Mouse (Mus musculus) cerebellum, adult 18-20 months (tissue): ENCODE measurements around the gene Phgr1.
A peak's percentile ranks its signal among the peaks of the same experiment; 100 is the strongest.

ENCODE experiments used
- DNase-seq, 2 experiments: peaks; one replicate each; pipeline ENCODE4 v3.0.0; 2021

Gene Phgr1

DNA sequence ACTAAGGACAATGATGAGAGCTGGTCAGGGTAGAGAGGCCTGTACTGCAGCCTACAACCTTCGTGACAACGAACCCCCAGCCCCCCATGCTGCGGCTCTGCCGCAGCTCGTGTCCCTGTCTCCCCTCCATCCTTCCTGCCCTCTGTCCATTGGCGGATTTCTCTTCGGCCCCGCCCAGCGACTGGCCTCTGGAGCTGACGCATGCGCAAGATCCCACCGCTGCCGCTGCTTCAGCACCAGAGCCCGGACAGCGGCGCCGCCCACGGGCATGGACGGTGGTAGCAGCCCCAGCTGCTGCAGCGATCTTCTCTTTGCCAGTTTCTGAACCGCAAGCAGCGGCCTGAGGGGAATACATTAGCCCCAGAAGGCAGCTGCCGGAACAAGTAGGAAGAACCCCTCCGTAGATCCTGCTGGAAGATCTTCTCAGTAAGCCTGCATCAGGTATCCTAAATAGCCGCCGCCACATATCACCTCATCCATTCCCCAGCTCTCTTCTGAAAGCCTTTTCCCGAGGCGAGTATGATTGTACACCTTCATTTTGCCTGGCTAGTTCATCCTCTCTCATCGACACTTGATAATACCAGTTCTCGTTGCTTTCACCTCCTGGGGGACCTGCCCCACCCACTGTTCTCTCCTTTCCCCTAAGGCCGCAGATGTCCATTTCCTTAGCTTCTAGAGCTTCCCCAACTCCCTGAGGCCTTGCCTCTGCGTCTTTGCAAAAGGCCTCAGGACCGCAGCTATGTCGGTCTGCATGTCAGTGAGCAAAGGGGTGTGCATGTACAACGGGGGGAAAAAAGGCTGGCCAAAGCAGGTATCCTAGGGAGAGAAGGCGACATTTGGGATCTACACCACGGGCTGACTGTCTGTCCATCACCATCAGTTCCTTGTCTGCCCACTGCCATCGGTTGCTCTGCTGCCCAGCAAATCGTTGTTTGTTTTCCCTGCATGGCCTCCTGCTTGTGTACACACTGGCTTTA, 7.2 kb downstream of the Phgr1 start, which contains the start of gene Disp2:
Gene Disp2 (plus strand): TSS at position 216 of the 977 bp plus-strand sequence.
- DNase-seq, result peak; percentile 95 to 97

- DNase-seq, result no peak
These were observed 8.5 kb downstream of the Phgr1 start for GRCm38 (mm10) chr2:118781115-118781514.

DNA sequence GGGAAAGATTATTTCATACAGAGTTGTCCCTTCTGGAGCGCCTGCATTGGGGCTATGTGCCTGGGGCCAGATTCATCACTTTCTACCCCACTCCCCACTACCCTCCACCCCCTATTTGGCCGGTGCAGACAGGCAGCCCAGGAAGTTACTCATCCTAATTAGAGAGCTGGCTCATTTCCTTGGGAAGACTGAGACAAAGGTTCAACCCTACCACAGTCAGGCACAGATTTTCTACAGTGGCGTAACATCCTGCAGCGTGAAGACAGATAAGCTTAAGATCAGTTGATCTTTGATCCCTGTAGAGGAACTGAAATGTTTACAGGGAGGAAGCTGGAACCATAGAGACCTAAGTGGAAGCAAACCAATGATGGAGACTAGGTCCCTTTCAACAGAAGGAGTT, 9.7 kb downstream of the Phgr1 start:
- DNase-seq, result no peak

DNA sequence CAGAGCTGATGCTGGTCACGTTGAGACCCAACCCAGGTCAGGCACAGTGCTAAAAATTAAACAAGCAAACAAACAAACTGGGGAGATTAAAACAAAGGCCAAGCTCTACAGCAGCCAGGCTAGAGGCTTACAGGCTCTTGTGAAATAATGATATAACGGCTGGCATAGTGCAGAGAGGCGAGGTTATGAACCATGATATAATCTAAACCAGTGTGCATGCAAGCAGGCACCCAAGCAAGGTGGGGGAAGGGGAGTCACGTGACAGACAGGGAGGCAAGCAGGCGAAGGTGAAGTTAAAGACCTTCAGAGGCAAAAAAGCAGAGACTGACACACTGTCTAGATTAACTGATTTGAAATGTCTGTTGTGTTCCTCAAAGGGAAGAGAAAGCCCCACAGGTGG, 10.5 kb downstream of the Phgr1 start:
- no peak for DNase-seq

DNA sequence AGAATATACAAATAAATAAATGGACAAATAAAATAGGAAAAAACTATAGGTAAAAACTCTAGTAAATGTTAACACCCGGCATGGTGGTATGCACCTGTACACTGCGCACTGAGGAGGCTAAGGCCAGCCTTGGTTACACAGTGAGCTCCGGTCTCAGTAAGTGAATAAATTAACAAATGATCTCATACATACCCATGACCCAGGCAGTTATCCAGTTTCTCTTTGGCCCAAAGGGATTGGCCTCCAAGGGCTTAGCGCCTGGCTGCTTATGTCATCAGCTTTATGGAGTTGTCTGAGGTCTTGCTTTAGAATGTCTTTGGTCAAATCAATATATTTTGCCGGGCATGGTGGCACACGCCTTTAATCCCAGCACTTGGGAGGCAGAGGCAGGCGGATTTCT, 11.1 kb downstream of the Phgr1 start:
- DNase-seq, result no peak

- DNase-seq, result no peak
These were observed 14.0 kb downstream of the Phgr1 start for GRCm38 (mm10) chr2:118786525-118786924.

GRCm38 (mm10) chr2:118789501-118789900, 16.9 kb downstream of the Phgr1 start:
- peak; percentile 83 to 88 for DNase-seq

DNA sequence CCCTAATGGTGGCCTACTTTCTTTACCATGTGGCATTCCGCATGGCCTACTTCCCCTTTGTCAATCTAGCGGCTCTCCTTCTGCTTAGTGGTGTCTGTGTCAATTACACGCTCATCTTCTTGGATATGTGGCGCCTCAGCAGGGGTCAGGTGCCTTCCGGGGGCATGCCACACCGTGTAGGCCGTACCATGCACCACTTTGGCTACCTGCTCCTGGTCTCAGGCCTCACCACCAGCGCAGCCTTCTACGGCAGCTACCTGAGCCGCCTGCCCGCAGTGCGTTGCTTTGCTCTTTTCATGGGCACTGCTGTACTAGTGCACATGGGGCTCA, 17.6 kb downstream of the Phgr1 start:
- no peak for DNase-seq

- peak; percentile 82 to 87 for DNase-seq
These were observed 18.3 kb downstream of the Phgr1 start for GRCm38 (mm10) chr2:118790551-118791525.

GRCm38 (mm10) chr2:118791591-118792258, 19.2 kb downstream of the Phgr1 start:
- peak; percentile 34 to 48 for DNase-seq

- peak in 1 of 2 experiments; percentile 27 for DNase-seq
These were observed 19.7 kb downstream of the Phgr1 start for GRCm38 (mm10) chr2:118792259-118792613.

- no peak for DNase-seq
These were observed 21.1 kb downstream of the Phgr1 start for GRCm38 (mm10) chr2:118793636-118794035.

DNA sequence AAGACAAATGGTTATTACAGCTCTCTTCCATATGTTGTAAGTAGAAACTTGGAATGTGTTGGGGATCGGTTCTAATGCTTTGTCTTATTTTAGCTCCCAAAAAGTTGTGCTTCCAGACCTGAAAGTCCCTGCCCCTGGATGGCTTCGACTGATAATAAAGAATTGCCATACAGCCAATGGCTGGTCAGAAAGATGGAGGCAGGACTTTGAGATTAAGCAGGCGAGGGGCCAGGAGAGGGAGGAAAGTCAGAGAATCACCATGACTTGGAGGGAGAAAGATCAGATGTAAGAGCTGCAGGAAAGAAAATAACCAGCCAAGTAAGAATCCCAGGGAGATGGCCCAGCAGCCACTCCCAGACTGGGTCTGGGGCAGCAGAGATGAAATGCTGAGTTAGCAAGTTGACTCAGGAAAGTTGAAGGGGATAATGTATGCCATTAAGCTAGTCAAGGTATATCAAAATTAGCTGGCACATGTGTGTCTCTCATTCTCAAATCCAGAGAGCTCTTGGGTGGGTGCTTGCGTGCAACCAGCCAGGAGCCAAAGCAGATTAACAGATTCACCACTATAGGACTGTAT, 30.1 kb downstream of the Phgr1 start:
- DNase-seq, result no peak

DNA sequence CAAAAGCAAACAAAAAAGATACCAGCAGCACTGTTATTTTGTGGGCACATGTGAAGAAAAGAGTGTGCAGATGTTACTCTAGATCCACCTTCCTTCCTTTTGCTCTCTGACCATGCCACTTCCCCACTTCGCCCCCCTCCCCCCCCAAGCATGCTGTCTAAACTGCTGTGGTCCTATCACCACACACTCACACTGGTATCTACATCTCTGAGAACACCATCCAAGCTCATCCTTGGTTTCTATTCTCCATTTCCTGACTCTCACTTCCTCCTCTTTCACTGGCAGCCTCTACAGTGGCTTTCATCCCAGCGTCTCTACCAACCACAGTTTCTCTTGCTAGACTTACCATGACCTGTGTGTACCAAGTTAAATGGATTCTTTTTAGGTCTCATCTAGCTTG, 31.9 kb downstream of the Phgr1 start:
- no peak for DNase-seq

GRCm38 (mm10) chr2:118805137-118805536, 32.6 kb downstream of the Phgr1 start:
- no peak for DNase-seq

GRCm38 (mm10) chr2:118805756-118806155, 33.2 kb downstream of the Phgr1 start:
- DNase-seq, result no peak

DNA sequence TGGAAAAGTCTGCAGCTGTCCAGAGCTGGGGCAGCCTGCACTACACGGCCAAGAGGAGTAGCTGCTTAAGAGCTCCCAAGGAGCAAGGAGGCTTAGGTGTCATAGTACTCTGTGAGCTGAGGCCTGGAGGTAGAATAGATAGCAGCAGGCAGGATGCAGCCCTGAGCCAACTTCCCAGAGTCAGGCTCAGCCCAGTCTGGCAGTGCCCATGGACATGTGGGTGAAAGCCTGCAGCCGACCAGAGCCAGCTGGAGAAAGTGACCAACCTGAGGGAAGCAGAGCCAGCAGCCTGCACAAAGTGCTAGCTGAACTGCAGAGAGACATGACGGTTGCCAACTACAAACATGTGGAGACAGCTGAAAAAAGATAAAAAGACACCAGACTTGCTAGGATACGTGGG, 34.3 kb downstream of the Phgr1 start:
- peak; percentile 59 to 77 for DNase-seq

DNA sequence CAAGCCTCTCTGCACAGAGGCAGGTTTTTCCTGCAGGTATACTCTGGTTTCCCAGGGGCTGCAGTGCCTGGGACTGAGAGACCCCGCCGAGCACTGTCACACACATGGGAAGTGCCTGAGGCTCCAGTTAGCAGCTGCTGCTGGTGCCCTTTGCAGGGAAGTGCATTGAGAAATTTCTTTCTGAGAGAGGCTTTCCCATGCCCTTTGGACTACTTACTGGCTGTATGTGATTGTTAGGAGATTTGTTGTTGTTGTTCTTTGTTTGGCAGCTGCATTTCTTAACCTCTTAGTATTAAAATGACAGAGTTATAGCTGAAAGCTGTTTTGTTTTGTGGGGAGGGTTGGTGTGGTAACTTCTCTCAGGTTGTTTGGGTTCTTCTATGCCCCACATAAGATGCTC, 38.3 kb downstream of the Phgr1 start:
- DNase-seq, result no peak

DNA sequence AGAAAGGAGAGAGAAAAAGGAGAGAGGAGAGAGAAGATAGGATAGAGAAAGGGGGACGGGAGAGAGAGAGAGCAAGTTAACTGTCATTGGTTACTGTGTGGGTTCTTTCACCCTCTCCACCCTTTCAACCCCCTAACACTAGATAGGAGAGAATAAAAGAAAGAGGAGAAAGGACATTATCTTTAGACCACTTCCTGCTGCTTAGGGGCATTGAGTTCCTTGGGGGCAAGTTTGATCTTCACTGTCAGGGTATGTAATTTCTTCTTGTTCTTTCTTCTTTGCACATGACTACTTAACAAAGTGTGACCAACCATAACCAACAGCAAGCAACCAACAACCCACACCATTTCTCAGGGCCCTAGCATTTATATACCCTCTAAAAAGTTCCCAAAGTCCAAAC, 40.2 kb downstream of the Phgr1 start:
- DNase-seq, result no peak

GRCm38 (mm10) chr2:118813981-118814836, 41.6 kb downstream of the Phgr1 start, which contains the start of gene Knstrn:
Gene Knstrn, plus strand, starts transcription at chr2:118814003.
- DNase-seq, result peak; percentile 86 to 93

- DNase-seq, result no peak
These were observed 50.2 kb downstream of the Phgr1 start for GRCm38 (mm10) chr2:118822800-118823199.
